Mouse (Mus musculus): ENCODE data around the gene Wbp1l. TPM values are rescaled to one million over a fixed set of nuclear protein-coding genes. Genes with fewer than 3 reads are reported as not detected.

Wbp1l gene
- polyA plus RNA-seq, 1 experiment from 2014 or later: 48.8 TPM

DNA sequence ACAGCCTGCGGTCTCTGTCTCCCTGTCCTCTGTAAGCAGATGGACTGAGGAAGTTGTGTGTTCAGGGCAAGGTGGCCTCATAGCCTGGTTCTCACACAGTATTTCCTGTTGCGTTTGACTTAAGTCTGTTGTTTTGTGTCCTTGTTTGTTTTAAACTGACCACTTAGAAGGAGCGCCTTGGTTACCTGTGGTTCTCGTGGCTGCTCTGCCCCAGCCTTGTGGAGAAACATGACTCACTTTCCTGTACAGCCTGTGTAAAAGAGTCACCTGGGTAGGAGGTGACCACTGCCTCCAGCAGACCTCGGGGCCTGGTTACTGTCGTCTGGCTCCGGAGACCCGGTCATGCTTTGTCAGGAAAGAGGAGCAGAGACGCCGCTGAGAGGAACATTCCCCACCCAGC lies 56.7 kb downstream of the Wbp1l start:
- H3K4me3 ChIP-seq (ENCODE audit: low read depth, low read length): no peak overlapping the region
- DNase-seq (ENCODE audit: low spot score) (no peak), ATAC-seq (ENCODE audit: insufficient read depth, low FRiP score, low TSS enrichment) (no peak)
- no peak overlapping the region for H3K4me2 ChIP-seq (ENCODE audit: low read depth)
- no peaks in the 10 kb centered on the region for H3K4me1 ChIP-seq (ENCODE audit: control insufficient read depth, insufficient read depth, low read length)
- peaks cover 20% of the 10 kb centered on the region for H3K36me3 ChIP-seq (ENCODE audit: control insufficient read depth, insufficient read depth, low read length)
- H3K9ac ChIP-seq (ENCODE audit: low read length): no peak overlapping the region
- WGBS: 93% methylated on average over 10 of the region's 10 CpGs
- no peaks in the 10 kb centered on the region; the same call in 1 of the 2 replicates for H3K9me3 ChIP-seq (ENCODE audit: control insufficient read depth, low read length)
- H3K27ac ChIP-seq (ENCODE audit: low read depth, low read length): no peak overlapping the region
- H3K27me3 ChIP-seq (ENCODE audit: control insufficient read depth, insufficient read depth, low read length): no peaks in the 10 kb centered on the region

DNA sequence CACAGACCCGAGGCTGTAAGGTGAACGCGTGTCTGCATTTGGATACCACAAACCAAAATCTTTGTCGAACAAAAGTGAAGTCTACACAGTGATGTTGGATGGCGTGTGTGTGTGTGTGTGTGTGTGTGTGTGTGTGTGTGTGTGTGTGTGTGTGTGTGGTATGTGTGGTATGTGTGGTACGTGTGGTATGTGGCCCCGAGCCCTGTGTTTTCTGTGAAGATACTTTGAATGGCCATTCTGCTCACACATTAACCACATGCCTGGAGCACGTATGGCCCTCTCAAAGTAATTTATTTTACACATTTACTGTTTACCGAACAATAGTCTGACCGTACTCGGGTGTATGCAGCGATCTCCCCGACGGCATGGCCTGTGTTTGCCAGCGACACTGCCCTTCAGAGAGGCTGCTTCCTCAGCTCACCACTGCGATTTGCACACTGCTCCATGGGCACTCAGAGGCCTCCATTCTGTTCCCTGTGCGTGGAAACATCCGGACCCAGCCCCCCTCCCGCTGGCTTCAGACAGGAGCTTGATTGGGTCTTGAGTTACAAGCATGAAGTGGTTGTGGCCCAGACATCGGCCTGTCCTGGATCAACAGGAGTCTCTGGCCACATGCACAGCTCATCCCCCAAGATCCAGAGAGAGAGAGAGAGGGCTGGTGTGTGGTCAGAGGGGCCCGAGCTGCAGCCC lies 57.4 kb downstream of the Wbp1l start:
- DNase-seq (ENCODE audit: low spot score): no peak
- WGBS: 92% methylated on average over 21 of the region's 21 CpGs
- H3K36me3 ChIP-seq (ENCODE audit: control insufficient read depth, insufficient read depth, low read length): peaks cover 20% of the 10 kb centered on the region
- no peak overlapping the region for H3K4me3 ChIP-seq (ENCODE audit: low read depth, low read length)
- H3K27me3 ChIP-seq (ENCODE audit: control insufficient read depth, insufficient read depth, low read length): no peaks in the 10 kb centered on the region
- no peak for ATAC-seq (ENCODE audit: insufficient read depth, low FRiP score, low TSS enrichment)
- no peaks in the 10 kb centered on the region; the same call in 1 of the 2 replicates for H3K9me3 ChIP-seq (ENCODE audit: control insufficient read depth, low read length)
- H3K9ac ChIP-seq (ENCODE audit: low read length): no peak overlapping the region
- no peak overlapping the region for H3K27ac ChIP-seq (ENCODE audit: low read depth, low read length)
- H3K4me2 ChIP-seq (ENCODE audit: low read depth): no peak overlapping the region
- H3K4me1 ChIP-seq (ENCODE audit: control insufficient read depth, insufficient read depth, low read length): no peaks in the 10 kb centered on the region

- no peaks in the 10 kb centered on the region; the same call in 1 of the 2 replicates for H3K9me3 ChIP-seq (ENCODE audit: control insufficient read depth, low read length)
- H3K36me3 ChIP-seq (ENCODE audit: control insufficient read depth, insufficient read depth, low read length): peaks cover 20% of the 10 kb centered on the region
- ATAC-seq (ENCODE audit: insufficient read depth, low FRiP score, low TSS enrichment) (no peak), DNase-seq (ENCODE audit: low spot score) (peak; percentile 13)
- H3K4me3 ChIP-seq (ENCODE audit: low read depth, low read length): no peak overlapping the region
- no peaks in the 10 kb centered on the region for H3K4me1 ChIP-seq (ENCODE audit: control insufficient read depth, insufficient read depth, low read length)
- no peaks in the 10 kb centered on the region for H3K27me3 ChIP-seq (ENCODE audit: control insufficient read depth, insufficient read depth, low read length)
- H3K27ac ChIP-seq (ENCODE audit: low read depth, low read length): no peak overlapping the region
- 96% methylated on average over 3 of the region's 3 CpGs for WGBS
- no peak overlapping the region for H3K9ac ChIP-seq (ENCODE audit: low read length)
- H3K4me2 ChIP-seq (ENCODE audit: low read depth): no peak overlapping the region
Observed at GRCm38 (mm10) chr19:46657339-46658020, 58.6 kb downstream of the Wbp1l start.

DNA sequence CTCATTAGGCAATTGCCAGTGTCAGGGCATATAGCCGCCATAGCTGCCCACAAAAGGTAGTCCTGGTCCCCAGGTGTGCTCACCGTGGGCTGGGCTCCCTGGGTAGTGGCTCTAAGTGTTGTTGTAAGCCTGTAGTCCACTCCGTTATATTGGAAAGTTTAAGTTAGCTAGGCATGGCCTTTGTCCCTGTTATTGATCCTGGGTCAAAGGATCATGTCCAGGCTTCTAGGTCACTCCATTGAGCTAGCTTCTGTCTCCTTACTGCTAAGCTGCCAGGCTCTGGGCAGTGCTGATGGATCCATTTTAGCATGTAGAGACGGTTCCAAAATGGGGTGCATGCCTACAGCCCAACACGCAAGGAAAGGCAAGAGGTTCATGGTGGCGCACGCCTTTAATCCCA lies 59.5 kb downstream of the Wbp1l start:
- Histone ChIP-seq H3K27me3 (ENCODE audit: control insufficient read depth, insufficient read depth, low read length) (no peaks in the 10 kb centered on the region), H3K9ac (ENCODE audit: low read length) (no peak overlapping the region), H3K36me3 (ENCODE audit: control insufficient read depth, insufficient read depth, low read length) (peaks cover 20% of the 10 kb centered on the region), H3K4me3 (ENCODE audit: low read depth, low read length) (no peak overlapping the region), H3K27ac (ENCODE audit: low read depth, low read length) (no peak overlapping the region), H3K4me2 (ENCODE audit: low read depth) (no peak overlapping the region), H3K4me1 (ENCODE audit: control insufficient read depth, insufficient read depth, low read length) (no peaks in the 10 kb centered on the region), H3K9me3 (ENCODE audit: control insufficient read depth, low read length) (no peaks in the 10 kb centered on the region; the same call in 1 of the 2 replicates)
- no peak for ATAC-seq (ENCODE audit: insufficient read depth, low FRiP score, low TSS enrichment)
- DNase-seq (ENCODE audit: low spot score): no peak
- 97% methylated on average over 7 of the region's 7 CpGs for WGBS

GRCm38 (mm10) chr19:46658851-46659250 lies 60.0 kb downstream of the Wbp1l start:
- WGBS: 87% methylated on average over 9 of the region's 9 CpGs
- no peaks in the 10 kb centered on the region for H3K27me3 ChIP-seq (ENCODE audit: control insufficient read depth, insufficient read depth, low read length)
- no peak for ATAC-seq (ENCODE audit: insufficient read depth, low FRiP score, low TSS enrichment)
- no peak overlapping the region for H3K27ac ChIP-seq (ENCODE audit: low read depth, low read length)
- no peaks in the 10 kb centered on the region; the same call in 1 of the 2 replicates for H3K9me3 ChIP-seq (ENCODE audit: control insufficient read depth, low read length)
- no peak for DNase-seq (ENCODE audit: low spot score)
- no peak overlapping the region for H3K4me2 ChIP-seq (ENCODE audit: low read depth)
- H3K9ac ChIP-seq (ENCODE audit: low read length): no peak overlapping the region
- peaks cover 17% of the 10 kb centered on the region for H3K36me3 ChIP-seq (ENCODE audit: control insufficient read depth, insufficient read depth, low read length)
- no peak overlapping the region for H3K4me3 ChIP-seq (ENCODE audit: low read depth, low read length)
- H3K4me1 ChIP-seq (ENCODE audit: control insufficient read depth, insufficient read depth, low read length): no peaks in the 10 kb centered on the region

DNA sequence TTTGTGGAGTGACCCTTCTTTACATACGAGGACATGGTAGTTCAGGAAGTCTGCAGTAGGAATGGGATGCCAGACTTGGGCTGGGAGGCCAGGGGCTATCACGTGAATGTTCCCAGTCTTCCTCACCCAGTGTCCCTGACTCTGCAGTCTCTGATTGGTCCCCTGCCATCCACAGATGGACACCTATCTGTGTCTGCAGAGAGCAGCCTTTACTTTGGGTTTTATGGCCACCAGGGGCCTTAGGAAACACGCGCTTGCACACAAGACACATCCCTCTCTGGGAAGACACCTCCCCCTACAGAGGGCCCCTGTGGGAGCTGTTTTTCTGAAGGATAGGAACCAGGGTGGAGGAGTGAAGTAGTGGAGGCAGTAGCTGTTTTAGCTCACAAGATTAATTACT lies 62.6 kb downstream of the Wbp1l start:
- H3K4me3 ChIP-seq (ENCODE audit: low read depth, low read length): no peak overlapping the region
- 55% methylated on average over 4 of the region's 4 CpGs for WGBS

DNA sequence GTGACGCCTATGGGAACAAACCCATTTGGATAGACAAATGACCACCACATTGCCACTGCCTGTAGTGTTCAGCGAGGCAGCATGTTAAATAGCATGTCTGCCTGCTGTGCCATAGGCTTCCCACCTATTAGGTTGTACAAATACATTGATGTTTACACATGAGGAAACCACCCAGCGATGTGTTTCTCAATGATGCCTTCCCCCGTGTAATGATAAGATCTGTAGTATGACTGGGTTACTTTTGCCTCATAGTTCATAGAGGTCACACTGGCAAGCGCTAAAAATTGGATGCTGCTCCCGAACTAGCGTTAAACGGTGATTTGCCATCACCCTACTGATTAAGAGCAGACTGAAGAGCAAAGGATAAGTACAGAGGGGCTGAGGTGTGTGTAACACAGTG lies 63.3 kb downstream of the Wbp1l start:
- Histone ChIP-seq H3K9ac (ENCODE audit: low read length) (no peak overlapping the region), H3K36me3 (ENCODE audit: control insufficient read depth, insufficient read depth, low read length) (no peaks in the 10 kb centered on the region), H3K4me2 (ENCODE audit: low read depth) (no peak overlapping the region), H3K9me3 (ENCODE audit: control insufficient read depth, low read length) (no peaks in the 10 kb centered on the region; the same call in 1 of the 2 replicates), H3K27me3 (ENCODE audit: control insufficient read depth, insufficient read depth, low read length) (no peaks in the 10 kb centered on the region), H3K27ac (ENCODE audit: low read depth, low read length) (no peak overlapping the region), H3K4me1 (ENCODE audit: control insufficient read depth, insufficient read depth, low read length) (no peaks in the 10 kb centered on the region; the same call in 1 of the 2 replicates), H3K4me3 (ENCODE audit: low read depth, low read length) (no peak overlapping the region)
- no peak for ATAC-seq (ENCODE audit: insufficient read depth, low FRiP score, low TSS enrichment)
- DNase-seq (ENCODE audit: low spot score): no peak
- 86% methylated on average over 8 of the region's 8 CpGs for WGBS

More for the DNA sequence above, 62.6 kb downstream of the Wbp1l start:
- peaks cover under 1% of the 10 kb centered on the region; the same call in 1 of the 2 replicates for H3K36me3 ChIP-seq (ENCODE audit: control insufficient read depth, insufficient read depth, low read length)
- no peaks in the 10 kb centered on the region for H3K27me3 ChIP-seq (ENCODE audit: control insufficient read depth, insufficient read depth, low read length)
- H3K4me2 ChIP-seq (ENCODE audit: low read depth): no peak overlapping the region
- no peak for ATAC-seq (ENCODE audit: insufficient read depth, low FRiP score, low TSS enrichment)
- no peaks in the 10 kb centered on the region; the same call in 1 of the 2 replicates for H3K4me1 ChIP-seq (ENCODE audit: control insufficient read depth, insufficient read depth, low read length)
- no peak for DNase-seq (ENCODE audit: low spot score)
- H3K27ac ChIP-seq (ENCODE audit: low read depth, low read length): no peak overlapping the region
- no peaks in the 10 kb centered on the region; the same call in 1 of the 2 replicates for H3K9me3 ChIP-seq (ENCODE audit: control insufficient read depth, low read length)
- H3K9ac ChIP-seq (ENCODE audit: low read length): no peak overlapping the region; the same call in 1 of the 2 replicates

DNA sequence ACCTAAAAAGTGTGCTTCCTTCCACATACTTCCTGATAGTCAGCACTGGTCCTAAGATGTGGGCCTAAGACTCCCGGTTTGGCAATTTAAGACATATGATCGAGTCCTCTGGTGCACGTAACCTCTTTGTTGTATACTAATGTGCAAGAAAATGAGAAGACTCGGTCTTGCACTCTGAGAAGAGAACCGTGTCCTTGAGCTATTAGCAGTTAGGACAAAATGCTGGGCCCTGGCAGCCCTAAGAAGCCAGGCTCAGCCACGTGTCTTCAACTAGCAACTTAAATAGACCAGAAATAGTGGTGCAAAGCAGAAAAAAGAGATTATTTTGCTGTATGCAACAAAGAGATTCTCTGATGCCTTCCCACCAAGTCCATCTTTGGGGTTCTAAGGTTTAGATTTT lies 63.9 kb downstream of the Wbp1l start:
- ATAC-seq (ENCODE audit: insufficient read depth, low FRiP score, low TSS enrichment) (no peak), DNase-seq (ENCODE audit: low spot score) (no peak)
- 90% methylated on average over 6 of the region's 6 CpGs for whole genome bisulfite sequencing
- Histone ChIP-seq H3K9ac (ENCODE audit: low read length) (no peak overlapping the region), H3K4me2 (ENCODE audit: low read depth) (no peak overlapping the region), H3K27ac (ENCODE audit: low read depth, low read length) (no peak overlapping the region), H3K4me1 (ENCODE audit: control insufficient read depth, insufficient read depth, low read length) (no peaks in the 10 kb centered on the region; the same call in 1 of the 2 replicates), H3K27me3 (ENCODE audit: control insufficient read depth, insufficient read depth, low read length) (no peaks in the 10 kb centered on the region), H3K4me3 (ENCODE audit: low read depth, low read length) (no peak overlapping the region), H3K36me3 (ENCODE audit: control insufficient read depth, insufficient read depth, low read length) (no peaks in the 10 kb centered on the region), H3K9me3 (ENCODE audit: control insufficient read depth, low read length) (no peaks in the 10 kb centered on the region; the same call in 1 of the 2 replicates)
